Mouse (Mus musculus): ENCODE results near the gene Kri1. TPM values are rescaled to one million over a fixed set of nuclear protein-coding genes. Genes with fewer than 3 reads are reported as not detected.

The Kri1 gene
- polyA plus RNA-seq (2015; fragmentation: Nextera tagmentation; extraction: Ambion mirVana): 8.9 and 11.9 TPM in 2 replicates

DNA sequence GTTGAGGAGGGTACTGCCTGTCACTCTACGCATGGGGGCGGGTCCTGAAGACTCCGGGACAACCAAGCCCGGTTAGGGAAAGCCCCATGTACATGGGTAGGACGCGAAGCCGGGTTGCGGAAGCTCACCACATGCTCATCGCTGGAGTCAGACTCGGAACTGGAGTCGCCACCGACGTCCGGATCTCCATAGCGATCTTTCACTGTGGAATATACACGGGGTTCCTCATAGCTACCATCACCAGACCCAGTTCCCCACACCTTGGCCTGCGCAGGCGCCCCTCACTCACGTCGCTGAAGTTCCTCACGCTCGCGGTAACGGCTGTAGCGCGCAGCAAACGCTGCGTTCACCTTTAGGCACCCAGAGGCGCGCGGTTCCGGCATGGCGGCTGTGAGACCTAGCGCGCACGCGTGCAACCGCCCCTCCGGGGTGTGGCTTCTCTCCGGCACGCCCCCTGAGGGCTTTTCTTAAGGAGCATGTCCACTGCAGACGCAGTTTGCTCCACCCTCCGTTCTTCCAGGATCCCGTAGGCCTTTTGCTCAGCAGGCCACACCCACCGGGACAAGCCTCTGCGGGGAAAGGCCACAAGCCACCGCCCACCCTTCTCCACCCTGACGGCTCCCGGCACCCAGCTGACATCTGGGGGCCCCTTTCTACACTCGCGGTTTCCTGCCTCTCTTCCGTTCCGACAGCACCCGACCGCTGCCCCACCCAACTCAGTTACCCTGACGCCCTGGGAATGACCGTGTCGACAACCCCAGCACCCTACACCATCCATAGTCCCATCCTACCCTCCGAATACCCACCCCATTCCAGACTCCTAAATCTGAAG, at the start of gene Kri1:
Gene Kri1, minus strand, starts transcription at position 399 of the 832 bp plus-strand sequence.
- Histone ChIP-seq H3K27me3 (replicated peaks; ENCODE audit: insufficient read depth, low read length) (no peaks in the 10 kb centered on the region), H3K4me2 (replicated peaks; ENCODE audit: low read depth, low read length) (peak within 1 kb of the TSS; percentile 78), H3K4me3 (ENCODE audit: low read depth, low read length) (peak within 1 kb of the TSS; percentile 76), H3K9ac (replicated peaks; ENCODE audit: low read depth) (peak within 1 kb of the TSS; percentile 63), H3K27ac (ENCODE audit: low read length) (peak within 1 kb of the TSS; percentile 84), H3K36me3 (ENCODE audit: insufficient read depth, low read length) (no peaks in the 10 kb centered on the region; the same call in 1 of the 2 replicates), H3K4me1 (ENCODE audit: insufficient read depth, low read depth, low read length) (peaks cover 19% of the 10 kb centered on the region), H3K9me3 (ENCODE audit: low read length) (no peaks in the 10 kb centered on the region)
- DNase-seq (ENCODE audit: low spot score) (peak; percentile 100), ATAC-seq (peak; percentile 72)
- under 1% methylated on average over 55 of the region's 59 CpGs for WGBS
- TF ChIP-seq CTCF (IDR thresholded peaks at IDR 0.05) (0 out of 2 replicates have a peak, but pooled peaks have one; percentile 5), EP300 (IDR thresholded peaks at IDR 0.05) (peak; percentile 78; the same call in 1 of the 2 replicates)

DNA sequence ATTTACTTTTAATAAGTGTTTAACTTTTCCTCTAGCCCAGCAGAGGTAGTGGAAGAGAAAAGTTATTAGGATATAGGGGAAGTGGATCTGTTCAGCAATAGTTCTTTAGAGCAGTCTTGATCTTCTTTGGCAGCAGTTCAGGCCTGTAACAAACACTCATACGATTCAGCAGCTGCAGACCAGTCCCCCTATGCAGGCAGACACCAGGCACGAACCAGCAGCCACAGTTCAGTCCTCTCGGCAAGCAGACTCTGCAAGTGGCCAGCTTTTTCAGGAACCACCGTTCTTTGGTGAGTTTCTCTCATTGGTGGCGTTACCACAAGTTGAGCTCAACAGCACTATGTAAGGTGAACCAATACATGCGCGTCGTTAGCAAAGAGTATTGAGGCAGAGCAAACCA, 48.7 kb upstream of the Kri1 start:
- H3K4me3 ChIP-seq (ENCODE audit: low read depth, low read length): no peak overlapping the region
- ATAC-seq (no peak), DNase-seq (ENCODE audit: low spot score) (no peak)
- H3K9ac ChIP-seq (replicated peaks; ENCODE audit: low read depth): no peak overlapping the region
- peaks cover 4% of the 10 kb centered on the region; the same call in 1 of the 2 replicates for H3K36me3 ChIP-seq (ENCODE audit: insufficient read depth, low read length)
- no peaks in the 10 kb centered on the region for H3K9me3 ChIP-seq (ENCODE audit: low read length)
- H3K4me2 ChIP-seq (replicated peaks; ENCODE audit: low read depth, low read length): no peak overlapping the region
- H3K4me1 ChIP-seq (ENCODE audit: insufficient read depth, low read depth, low read length): peaks cover 4% of the 10 kb centered on the region
- H3K27ac ChIP-seq (ENCODE audit: low read length): no peak overlapping the region
- TF ChIP-seq EP300 (IDR thresholded peaks at IDR 0.05) (no peak), CTCF (IDR thresholded peaks at IDR 0.05) (no peak)
- WGBS: 69% methylated on average over 8 of the region's 8 CpGs
- no peaks in the 10 kb centered on the region for H3K27me3 ChIP-seq (replicated peaks; ENCODE audit: insufficient read depth, low read length)

DNA sequence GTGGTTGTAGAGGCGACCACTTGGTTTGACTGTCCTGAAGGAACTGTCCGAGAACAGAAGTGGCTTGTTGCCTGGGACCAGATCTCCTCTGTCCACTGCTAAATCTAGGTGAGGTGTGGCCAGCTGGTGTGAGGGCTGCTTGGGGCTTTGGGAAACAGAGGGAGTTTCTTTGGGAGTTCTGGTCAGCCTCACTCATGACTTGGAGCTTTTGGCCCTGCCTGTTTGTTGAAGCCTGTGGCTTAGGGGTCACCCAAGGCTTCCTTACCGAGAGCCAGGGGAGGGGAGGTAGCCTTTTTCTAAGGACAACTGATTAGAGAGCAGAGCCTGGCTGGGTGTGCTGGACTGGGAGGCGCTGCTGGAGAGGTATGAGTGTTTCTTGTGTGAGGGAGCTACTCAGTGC, 47.6 kb upstream of the Kri1 start:
- H3K36me3 ChIP-seq (ENCODE audit: insufficient read depth, low read length): peaks cover 4% of the 10 kb centered on the region; the same call in 1 of the 2 replicates
- H3K9ac ChIP-seq (replicated peaks; ENCODE audit: low read depth): no peak overlapping the region
- TF ChIP-seq EP300 (IDR thresholded peaks at IDR 0.05): no peak
- TF ChIP-seq CTCF (IDR thresholded peaks at IDR 0.05): no peak
- no peaks in the 10 kb centered on the region for H3K9me3 ChIP-seq (ENCODE audit: low read length)
- no peaks in the 10 kb centered on the region for H3K27me3 ChIP-seq (replicated peaks; ENCODE audit: insufficient read depth, low read length)
- DNase-seq (ENCODE audit: low spot score): no peak
- peaks cover 4% of the 10 kb centered on the region for H3K4me1 ChIP-seq (ENCODE audit: insufficient read depth, low read depth, low read length)
- H3K27ac ChIP-seq (ENCODE audit: low read length): peak overlapping the region; percentile 51; the same call in 1 of the 2 replicates
- no peak for ATAC-seq
- WGBS: 54% methylated on average over 4 of the region's 4 CpGs
- H3K4me2 ChIP-seq (replicated peaks; ENCODE audit: low read depth, low read length): no peak overlapping the region
- H3K4me3 ChIP-seq (ENCODE audit: low read depth, low read length): no peak overlapping the region

DNA sequence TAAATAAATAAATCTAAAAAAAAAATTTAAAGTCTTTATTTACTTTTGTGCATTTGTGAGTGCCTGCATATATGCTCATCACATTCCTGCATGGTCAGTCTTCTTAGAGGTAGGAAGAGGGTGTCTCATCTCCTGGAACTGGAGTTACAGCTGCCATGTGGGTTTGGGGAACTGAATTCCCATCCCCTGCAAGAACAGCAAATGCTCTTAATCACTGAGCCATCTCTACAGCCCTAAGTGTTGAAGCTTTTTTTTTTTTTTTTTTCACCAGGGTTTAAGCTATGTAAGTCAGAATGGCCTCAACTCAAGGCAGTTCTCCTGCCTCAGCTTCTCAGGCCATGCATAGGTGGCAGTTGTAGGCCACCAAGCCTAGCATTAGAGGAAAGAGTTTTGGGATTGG, 47.0 kb upstream of the Kri1 start:
- no peak for DNase-seq (ENCODE audit: low spot score)
- no peaks in the 10 kb centered on the region for H3K27me3 ChIP-seq (replicated peaks; ENCODE audit: insufficient read depth, low read length)

DNA sequence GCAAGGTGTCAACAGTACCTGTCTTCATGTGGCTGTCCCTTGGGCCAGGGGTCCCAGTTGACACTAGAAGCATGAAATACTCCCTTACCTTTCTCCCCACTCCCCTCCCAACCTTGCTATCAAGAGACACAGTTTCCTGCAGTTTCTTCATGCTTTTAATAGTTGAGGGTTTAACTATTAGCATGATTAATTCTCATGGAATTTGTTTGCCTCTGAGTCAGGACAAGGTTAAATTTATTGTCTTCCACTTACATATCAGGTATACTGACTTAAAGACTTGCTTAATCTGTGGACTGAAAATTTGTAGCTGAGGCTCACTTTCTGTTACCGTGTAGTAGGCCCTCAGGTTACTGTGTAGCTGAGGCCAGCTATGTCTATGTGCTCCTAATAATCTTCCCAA, 45.8 kb upstream of the Kri1 start:
- no peak for DNase-seq (ENCODE audit: low spot score)
- Histone ChIP-seq H3K4me3 (ENCODE audit: low read depth, low read length) (no peak overlapping the region), H3K27ac (ENCODE audit: low read length) (no peak overlapping the region), H3K9me3 (ENCODE audit: low read length) (no peaks in the 10 kb centered on the region), H3K27me3 (replicated peaks; ENCODE audit: insufficient read depth, low read length) (no peaks in the 10 kb centered on the region), H3K9ac (replicated peaks; ENCODE audit: low read depth) (no peak overlapping the region), H3K36me3 (ENCODE audit: insufficient read depth, low read length) (no peaks in the 10 kb centered on the region), H3K4me2 (replicated peaks; ENCODE audit: low read depth, low read length) (no peak overlapping the region), H3K4me1 (ENCODE audit: insufficient read depth, low read depth, low read length) (peaks cover 4% of the 10 kb centered on the region)
- 54% methylated on average over 1 of the region's 1 CpGs for WGBS
- ATAC-seq: no peak
- TF ChIP-seq EP300 (IDR thresholded peaks at IDR 0.05): no peak
- TF ChIP-seq CTCF (IDR thresholded peaks at IDR 0.05): no peak

More for the DNA sequence above, 47.0 kb upstream of the Kri1 start:
- peaks cover 4% of the 10 kb centered on the region for H3K4me1 ChIP-seq (ENCODE audit: insufficient read depth, low read depth, low read length)
- H3K9ac ChIP-seq (replicated peaks; ENCODE audit: low read depth): no peak overlapping the region
- peaks cover 3% of the 10 kb centered on the region; the same call in 1 of the 2 replicates for H3K36me3 ChIP-seq (ENCODE audit: insufficient read depth, low read length)
- no peaks in the 10 kb centered on the region for H3K9me3 ChIP-seq (ENCODE audit: low read length)
- ATAC-seq: no peak
- TF ChIP-seq CTCF (IDR thresholded peaks at IDR 0.05) (no peak), EP300 (IDR thresholded peaks at IDR 0.05) (no peak)
- no peak overlapping the region for H3K4me3 ChIP-seq (ENCODE audit: low read depth, low read length)
- no peak overlapping the region for H3K27ac ChIP-seq (ENCODE audit: low read length)
- no peak overlapping the region for H3K4me2 ChIP-seq (replicated peaks; ENCODE audit: low read depth, low read length)

DNA sequence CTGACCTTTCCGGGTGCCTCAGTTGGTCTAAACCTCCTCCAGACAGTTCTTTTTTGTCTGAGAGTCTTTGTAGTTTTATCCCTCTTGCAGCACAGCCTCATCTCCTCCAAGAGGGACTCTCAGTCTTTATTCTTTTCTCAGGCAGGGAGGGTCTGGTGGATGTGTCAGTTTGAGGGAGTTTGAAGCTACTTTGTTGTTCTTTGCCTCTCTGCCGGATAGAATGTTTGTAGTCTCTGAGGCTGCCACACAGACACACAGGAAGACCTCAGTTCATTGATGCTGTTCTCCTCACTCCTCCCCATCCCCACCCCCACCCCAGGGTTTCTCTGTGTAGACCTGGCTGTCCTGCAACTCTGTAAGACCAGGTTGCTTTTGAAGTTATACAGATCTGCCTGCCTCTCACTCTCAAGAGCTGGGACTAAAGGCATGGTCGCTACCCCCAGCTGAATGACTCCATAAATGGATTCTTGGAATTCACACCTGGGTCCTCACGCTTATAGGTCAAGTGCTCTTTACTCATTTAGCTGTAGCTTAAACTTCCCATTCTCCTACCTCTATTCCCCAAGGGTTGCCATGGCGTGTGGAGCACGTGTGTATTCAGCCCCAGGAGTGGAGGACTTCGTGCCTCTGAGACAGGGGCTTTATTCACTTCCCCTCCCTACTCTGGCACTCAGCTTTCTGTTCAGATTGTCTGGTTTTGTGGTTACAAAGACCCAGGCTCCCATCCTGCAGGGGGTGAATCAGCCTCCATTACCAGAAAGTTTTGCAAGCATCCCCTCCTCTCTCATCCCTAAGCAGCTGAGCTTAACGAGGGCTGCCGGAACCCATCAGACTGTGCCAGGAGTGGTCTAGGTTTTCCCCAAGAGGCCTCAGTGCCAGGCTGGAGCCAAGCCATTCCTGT, 44.6 kb upstream of the Kri1 start:
- Histone ChIP-seq H3K9me3 (ENCODE audit: low read length) (no peaks in the 10 kb centered on the region), H3K36me3 (ENCODE audit: insufficient read depth, low read length) (no peaks in the 10 kb centered on the region), H3K9ac (replicated peaks; ENCODE audit: low read depth) (no peak overlapping the region), H3K4me1 (ENCODE audit: insufficient read depth, low read depth, low read length) (peaks cover 8% of the 10 kb centered on the region), H3K27me3 (replicated peaks; ENCODE audit: insufficient read depth, low read length) (no peaks in the 10 kb centered on the region), H3K4me2 (replicated peaks; ENCODE audit: low read depth, low read length) (no peak overlapping the region), H3K27ac (ENCODE audit: low read length) (peak overlapping the region; percentile 69), H3K4me3 (ENCODE audit: low read depth, low read length) (no peak overlapping the region)
- DNase-seq (ENCODE audit: low spot score) (peak; percentile 62), ATAC-seq (peak; percentile 51)
- TF ChIP-seq EP300 (IDR thresholded peaks at IDR 0.05): peak; percentile 81
- TF ChIP-seq CTCF (IDR thresholded peaks at IDR 0.05): no peak
- 32% methylated on average over 9 of the region's 9 CpGs for WGBS

Measured in lung, postnatal 0 days (tissue).